Mouse (Mus musculus): ENCODE data around the gene Sds. TPM values are rescaled to one million over a fixed set of nuclear protein-coding genes. Genes with fewer than 3 reads are reported as not detected.

Gene Sds
- polyA plus RNA-seq, 1 experiment from 2014 or later = 0.80 TPM

GRCm38 (mm10) chr5:120432486-120433015 lies 43.8 kb upstream of the Sds start:
- Histone ChIP-seq H3K36me3 (ENCODE audit: control insufficient read depth, insufficient read depth, low read length) (no peaks in the 10 kb centered on the region), H3K4me2 (ENCODE audit: low read length) (peak overlapping the region; percentile 28; the same call in 1 of the 2 replicates)

GRCm38 (mm10) chr5:120433135-120433760 lies 43.1 kb upstream of the Sds start:
- Histone ChIP-seq H3K36me3 (ENCODE audit: control insufficient read depth, insufficient read depth, low read length) (no peaks in the 10 kb centered on the region), H3K4me2 (ENCODE audit: low read length) (peak overlapping the region; percentile 68), H3K9ac (ENCODE audit: low read depth, low read length) (peak overlapping the region; percentile 63), H3K4me1 (ENCODE audit: control insufficient read depth, insufficient read depth, low read depth, low read length) (peaks cover 7% of the 10 kb centered on the region), H3K4me3 (ENCODE audit: low read length) (peak overlapping the region; percentile 49), H3K27ac (ENCODE audit: low read depth, low read length) (peak overlapping the region; percentile 73), H3K9me3 (ENCODE audit: control insufficient read depth, low read length) (no peaks in the 10 kb centered on the region), H3K27me3 (replicated peaks; ENCODE audit: control insufficient read depth, insufficient read depth, low read length) (peaks cover 25% of the 10 kb centered on the region)
- 2% methylated on average over 13 of the region's 13 CpGs for WGBS
- no peak for ATAC-seq

More at GRCm38 (mm10) chr5:120432486-120433015, 43.8 kb upstream of the Sds start:
- Histone ChIP-seq H3K27me3 (replicated peaks; ENCODE audit: control insufficient read depth, insufficient read depth, low read length) (peaks cover 25% of the 10 kb centered on the region), H3K4me3 (ENCODE audit: low read length) (peak overlapping the region; percentile 49), H3K4me1 (ENCODE audit: control insufficient read depth, insufficient read depth, low read depth, low read length) (peaks cover 3% of the 10 kb centered on the region; the same call in 1 of the 2 replicates), H3K9ac (ENCODE audit: low read depth, low read length) (peak overlapping the region; percentile 68), H3K9me3 (ENCODE audit: control insufficient read depth, low read length) (no peaks in the 10 kb centered on the region), H3K27ac (ENCODE audit: low read depth, low read length) (peak overlapping the region; percentile 65)
- no peak for ATAC-seq
- WGBS = 1% methylated on average over 9 of the region's 9 CpGs

GRCm38 (mm10) chr5:120434231-120434735 lies 42.0 kb upstream of the Sds start:
- Histone ChIP-seq H3K4me3 (ENCODE audit: low read length) (peak overlapping the region; percentile 49), H3K27me3 (replicated peaks; ENCODE audit: control insufficient read depth, insufficient read depth, low read length) (peaks cover 27% of the 10 kb centered on the region), H3K27ac (ENCODE audit: low read depth, low read length) (peak overlapping the region; percentile 73), H3K9me3 (ENCODE audit: control insufficient read depth, low read length) (no peaks in the 10 kb centered on the region), H3K4me2 (ENCODE audit: low read length) (peak overlapping the region; percentile 68), H3K4me1 (ENCODE audit: control insufficient read depth, insufficient read depth, low read depth, low read length) (peaks cover 7% of the 10 kb centered on the region), H3K9ac (ENCODE audit: low read depth, low read length) (peak overlapping the region; percentile 63), H3K36me3 (ENCODE audit: control insufficient read depth, insufficient read depth, low read length) (no peaks in the 10 kb centered on the region)
- WGBS = 3% methylated on average over 21 of the region's 21 CpGs
- ATAC-seq = no peak

- WGBS = under 1% methylated on average over 44 of the region's 44 CpGs
Observed at GRCm38 (mm10) chr5:120435006-120435681, 41.2 kb upstream of the Sds start.

GRCm38 (mm10) chr5:120435731-120436501 lies 40.4 kb upstream of the Sds start:
- no peaks in the 10 kb centered on the region for H3K36me3 ChIP-seq (ENCODE audit: control insufficient read depth, insufficient read depth, low read length)
- WGBS = under 1% methylated on average over 42 of the region's 47 CpGs
- H3K27me3 ChIP-seq (replicated peaks; ENCODE audit: control insufficient read depth, insufficient read depth, low read length) = peaks cover 25% of the 10 kb centered on the region
- peak overlapping the region; percentile 49 for H3K4me3 ChIP-seq (ENCODE audit: low read length)
- H3K27ac ChIP-seq (ENCODE audit: low read depth, low read length) = peak overlapping the region; percentile 73
- peaks cover 16% of the 10 kb centered on the region for H3K4me1 ChIP-seq (ENCODE audit: control insufficient read depth, insufficient read depth, low read depth, low read length)
- no peaks in the 10 kb centered on the region for H3K9me3 ChIP-seq (ENCODE audit: control insufficient read depth, low read length)
- no peak for ATAC-seq
- peak overlapping the region; percentile 68 for H3K4me2 ChIP-seq (ENCODE audit: low read length)
- peak overlapping the region; percentile 63 for H3K9ac ChIP-seq (ENCODE audit: low read depth, low read length)

More at GRCm38 (mm10) chr5:120435006-120435681, 41.2 kb upstream of the Sds start:
- H3K36me3 ChIP-seq (ENCODE audit: control insufficient read depth, insufficient read depth, low read length) = no peaks in the 10 kb centered on the region
- peak overlapping the region; percentile 68 for H3K4me2 ChIP-seq (ENCODE audit: low read length)
- H3K9me3 ChIP-seq (ENCODE audit: control insufficient read depth, low read length) = no peaks in the 10 kb centered on the region
- H3K4me1 ChIP-seq (ENCODE audit: control insufficient read depth, insufficient read depth, low read depth, low read length) = peaks cover 14% of the 10 kb centered on the region
- peak overlapping the region; percentile 73 for H3K27ac ChIP-seq (ENCODE audit: low read depth, low read length)
- peak overlapping the region; percentile 49 for H3K4me3 ChIP-seq (ENCODE audit: low read length)
- ATAC-seq = no peak
- H3K27me3 ChIP-seq (replicated peaks; ENCODE audit: control insufficient read depth, insufficient read depth, low read length) = peaks cover 29% of the 10 kb centered on the region
- H3K9ac ChIP-seq (ENCODE audit: low read depth, low read length) = peak overlapping the region; percentile 63

- Histone ChIP-seq H3K27me3 (replicated peaks; ENCODE audit: control insufficient read depth, insufficient read depth, low read length) (peaks cover 25% of the 10 kb centered on the region), H3K36me3 (ENCODE audit: control insufficient read depth, insufficient read depth, low read length) (no peaks in the 10 kb centered on the region), H3K9me3 (ENCODE audit: control insufficient read depth, low read length) (no peaks in the 10 kb centered on the region), H3K4me3 (ENCODE audit: low read length) (peak overlapping the region; percentile 49), H3K9ac (ENCODE audit: low read depth, low read length) (peak overlapping the region; percentile 47), H3K4me1 (ENCODE audit: control insufficient read depth, insufficient read depth, low read depth, low read length) (peaks cover 16% of the 10 kb centered on the region), H3K27ac (ENCODE audit: low read depth, low read length) (peak overlapping the region; percentile 71), H3K4me2 (ENCODE audit: low read length) (peak overlapping the region; percentile 68)
- ATAC-seq = no peak
- WGBS = under 1% methylated on average over 18 of the region's 18 CpGs
Observed at GRCm38 (mm10) chr5:120436885-120437495, 39.3 kb upstream of the Sds start.

- peak overlapping the region; percentile 49 for H3K4me3 ChIP-seq (ENCODE audit: low read length)
- peak overlapping the region; percentile 67 for H3K9ac ChIP-seq (ENCODE audit: low read depth, low read length)
- H3K27me3 ChIP-seq (replicated peaks; ENCODE audit: control insufficient read depth, insufficient read depth, low read length) = peaks cover 25% of the 10 kb centered on the region
- H3K4me1 ChIP-seq (ENCODE audit: control insufficient read depth, insufficient read depth, low read depth, low read length) = peaks cover 16% of the 10 kb centered on the region
- peak overlapping the region; percentile 86 for H3K27ac ChIP-seq (ENCODE audit: low read depth, low read length)
- no peaks in the 10 kb centered on the region for H3K36me3 ChIP-seq (ENCODE audit: control insufficient read depth, insufficient read depth, low read length)
- ATAC-seq = no peak
- under 1% methylated on average over 17 of the region's 17 CpGs for WGBS
- H3K9me3 ChIP-seq (ENCODE audit: control insufficient read depth, low read length) = no peaks in the 10 kb centered on the region
- peak overlapping the region; percentile 68 for H3K4me2 ChIP-seq (ENCODE audit: low read length)
Observed at GRCm38 (mm10) chr5:120437539-120437938, 38.8 kb upstream of the Sds start.

GRCm38 (mm10) chr5:120437986-120438385 lies 38.3 kb upstream of the Sds start:
- Histone ChIP-seq H3K4me1 (ENCODE audit: control insufficient read depth, insufficient read depth, low read depth, low read length) (peaks cover 16% of the 10 kb centered on the region), H3K27me3 (replicated peaks; ENCODE audit: control insufficient read depth, insufficient read depth, low read length) (peaks cover 25% of the 10 kb centered on the region), H3K36me3 (ENCODE audit: control insufficient read depth, insufficient read depth, low read length) (no peaks in the 10 kb centered on the region), H3K9ac (ENCODE audit: low read depth, low read length) (peak overlapping the region; percentile 67), H3K4me2 (ENCODE audit: low read length) (peak overlapping the region; percentile 68), H3K4me3 (ENCODE audit: low read length) (peak overlapping the region; percentile 49), H3K9me3 (ENCODE audit: control insufficient read depth, low read length) (no peaks in the 10 kb centered on the region), H3K27ac (ENCODE audit: low read depth, low read length) (peak overlapping the region; percentile 86)
- whole genome bisulfite sequencing = under 1% methylated on average over 33 of the region's 33 CpGs
- no peak for ATAC-seq
